Mouse (Mus musculus) ES-E14 (cell line): ENCODE data around the gene Chst15. TPM values are rescaled to one million over a fixed set of nuclear protein-coding genes. Genes with fewer than 3 reads are reported as not detected.

ENCODE experiments used
- DNase-seq: peaks from one replicate; pipeline ENCODE4 v3.0.0-alpha.2; 2013; ENCODE audit warnings: low read depth, low spot score
- H3K27ac ChIP-seq: 2 replicates; pipeline ENCODE4 v1.5.1; 2012; ENCODE audit warnings: low read depth, mild to moderate bottlenecking, low read length, moderate library complexity, mixed read lengths; ENCODE audit not compliant: poor library complexity, insufficient read depth, severe bottlenecking
- H3K36me3 ChIP-seq: 2 replicates; pipeline ENCODE4 v1.6.1; 2012; ENCODE audit warnings: mild to moderate bottlenecking, low read length, moderate library complexity, mixed read lengths; ENCODE audit not compliant: control insufficient read depth, poor library complexity, insufficient read depth, severe bottlenecking
- H3K4me1 ChIP-seq, 2 experiments: fragments of 150-350 bp in 1 of 2; sonication (generic) in 1 of 2; 2 replicates each; pipeline ENCODE4 v1.6.1; 2012; ENCODE audit warnings: low read length in 2 of 2, mild to moderate bottlenecking in 1 of 2, mixed read lengths in 1 of 2; ENCODE audit not compliant: control insufficient read depth in 2 of 2, insufficient read depth in 2 of 2, poor library complexity in 1 of 2
- H3K4me3 ChIP-seq, 2 experiments: fragments of 150-350 bp in 1 of 2; sonication (generic) in 1 of 2; 2 replicates each; pipeline ENCODE4 v1.5.1; 2012; ENCODE audit warnings: low read length in 2 of 2, low read depth in 1 of 2, mild to moderate bottlenecking in 1 of 2, mixed read lengths in 1 of 2; ENCODE audit not compliant: insufficient read depth in 1 of 2, poor library complexity in 1 of 2, severe bottlenecking in 1 of 2
- H3K9ac ChIP-seq: 2 replicates; pipeline ENCODE4 v1.6.1; 2012; ENCODE audit warnings: low read depth, mild to moderate bottlenecking, low read length, mixed read lengths; ENCODE audit not compliant: poor library complexity, insufficient read depth, severe bottlenecking
- H3K9me3 ChIP-seq: fragments of 150-350 bp; sonication (generic); 2 replicates; pipeline ENCODE4 v1.6.1; 2012; ENCODE audit warnings: low read depth, mild to moderate bottlenecking, low read length; ENCODE audit not compliant: control insufficient read depth, insufficient read depth
- CHD2 ChIP-seq: IDR thresholded peaks from 2 replicates; pipeline ENCODE4 v1.6.1; 2014; ENCODE audit warnings: mild to moderate bottlenecking, low read depth, low read length, inconsistent platforms
- HCFC1 ChIP-seq: IDR thresholded peaks from 2 replicates; pipeline ENCODE4 v1.6.1; 2012; ENCODE audit warnings: low read length, inconsistent platforms, borderline replicate concordance; ENCODE audit not compliant: insufficient read depth
- MAFK ChIP-seq: IDR thresholded peaks from 2 replicates; pipeline ENCODE4 v1.6.1; 2014; ENCODE audit warnings: mild to moderate bottlenecking, low read depth, low read length, inconsistent platforms; ENCODE audit not compliant: insufficient read depth
- ZC3H11A ChIP-seq: IDR thresholded peaks from 2 replicates; pipeline ENCODE4 v1.6.1; 2012; ENCODE audit warnings: low read depth, mild to moderate bottlenecking, inconsistent platforms, low read length, borderline replicate concordance
- ZNF384 ChIP-seq: IDR thresholded peaks from 2 replicates; pipeline ENCODE4 v1.6.1; 2012; ENCODE audit warnings: low read depth, low read length, inconsistent platforms
- in situ Hi-C, 2 experiments: fragments of 600-800 bp; cut with MboI; formaldehyde crosslinking; loops; one replicate each; pipeline ENCODE4 v1.15.1; 2025; ENCODE audit warnings: low sequenced_read_pairs in 2 of 2, inconsistent platforms in 1 of 2; ENCODE audit not compliant: unreplicated experiment in 2 of 2
- total RNA-seq: library from RNA; depleted of rRNA; stranded (reverse); fragments of 300-350 nt; gene quantifications from 2 replicates; pipeline ENCODE4 v1.2.3, GENCODE M21; 2012

Chst15 gene
- total RNA-seq, 1 experiment = 8.4 TPM

DNA sequence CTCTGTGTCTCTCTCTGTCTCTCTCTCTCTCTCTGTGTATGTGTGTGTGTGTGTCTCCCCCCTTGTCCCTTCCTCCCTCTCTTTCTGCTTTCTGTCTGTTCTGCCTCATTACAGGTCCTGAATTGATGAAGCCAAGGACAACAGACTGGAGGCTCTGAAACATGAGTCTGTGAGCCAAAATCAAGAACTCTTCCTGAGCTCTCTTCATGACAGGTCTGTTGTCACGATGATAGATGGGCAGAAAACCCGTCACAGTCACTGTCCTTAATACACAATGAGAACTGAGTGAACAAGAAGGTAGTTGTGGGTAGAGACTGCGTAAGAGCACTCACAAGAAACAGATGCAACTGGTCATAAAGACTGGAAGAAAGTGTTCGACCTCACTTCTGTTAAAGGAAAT, 43.3 kb upstream of the Chst15 start:
- no peaks in the 10 kb centered on the region for H3K36me3 ChIP-seq
- H3K9ac ChIP-seq = no peak overlapping the region
- no peaks in the 10 kb centered on the region for H3K4me1 ChIP-seq
- H3K27ac ChIP-seq = no peak overlapping the region
- no peak overlapping the region for H3K4me3 ChIP-seq
- no peak for DNase-seq
- H3K9me3 ChIP-seq = no peaks in the 10 kb centered on the region
- TF ChIP-seq ZC3H11A (no peak), CHD2 (no peak), ZNF384 (no peak), HCFC1 (no peak), MAFK (no peak)
- in situ Hi-C loops = no loop called here

DNA sequence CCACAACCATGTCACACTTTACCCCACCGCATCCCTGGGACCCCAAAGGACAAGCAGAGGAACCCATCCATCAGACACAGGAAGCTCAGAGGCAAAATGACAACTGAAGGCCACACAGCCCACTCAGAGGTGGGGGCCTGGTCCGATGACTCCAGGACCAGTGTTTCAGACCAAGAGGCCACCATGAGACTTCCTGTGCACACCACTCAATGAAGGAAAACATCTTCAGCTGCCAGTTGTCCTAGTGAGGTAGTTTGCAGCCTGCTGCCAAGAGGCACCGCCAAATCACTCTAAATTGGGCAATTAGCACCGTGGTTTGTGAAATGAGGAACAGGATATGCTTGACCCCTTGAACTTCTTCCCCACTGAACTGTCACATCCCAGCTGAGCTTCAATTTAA, 41.7 kb upstream of the Chst15 start:
- Histone ChIP-seq H3K4me3 (no peak overlapping the region), H3K4me1 (no peaks in the 10 kb centered on the region), H3K9me3 (no peaks in the 10 kb centered on the region), H3K27ac (no peak overlapping the region), H3K9ac (no peak overlapping the region), H3K36me3 (no peaks in the 10 kb centered on the region)
- DNase-seq = no peak
- in situ Hi-C loops = no loop called here
- TF ChIP-seq ZNF384 (no peak), HCFC1 (no peak), CHD2 (no peak), ZC3H11A (no peak), MAFK (no peak)

DNA sequence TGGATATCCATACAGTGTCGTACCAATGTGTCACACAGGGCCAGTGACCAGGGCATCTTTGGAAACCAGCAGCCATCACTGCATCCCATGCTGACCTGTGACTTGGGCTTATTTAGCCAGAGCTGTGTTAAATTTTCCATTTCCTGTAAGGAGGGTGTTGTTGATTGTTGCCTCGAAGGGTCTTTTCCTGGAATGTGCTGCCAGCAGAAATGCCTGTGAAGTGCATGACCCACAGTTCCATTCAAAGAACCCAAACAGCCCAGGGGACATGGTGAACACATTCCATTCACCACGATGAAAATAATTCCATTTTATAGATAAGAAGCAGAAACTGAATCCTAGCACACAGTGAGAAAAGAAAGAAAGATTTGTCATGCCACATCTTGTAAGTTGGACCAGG, 41.2 kb upstream of the Chst15 start:
- TF ChIP-seq ZNF384 (no peak), MAFK (no peak), ZC3H11A (no peak), CHD2 (no peak), HCFC1 (no peak)
- no peak overlapping the region for H3K27ac ChIP-seq
- H3K4me1 ChIP-seq = no peaks in the 10 kb centered on the region
- no peak overlapping the region for H3K9ac ChIP-seq
- in situ Hi-C loops = no loop called here
- DNase-seq = no peak
- no peaks in the 10 kb centered on the region for H3K36me3 ChIP-seq
- H3K9me3 ChIP-seq = no peaks in the 10 kb centered on the region
- H3K4me3 ChIP-seq = no peak overlapping the region

- Histone ChIP-seq H3K4me1 (no peaks in the 10 kb centered on the region), H3K9ac (no peak overlapping the region), H3K9me3 (no peaks in the 10 kb centered on the region), H3K36me3 (no peaks in the 10 kb centered on the region), H3K4me3 (no peak overlapping the region), H3K27ac (no peak overlapping the region)
- no peak for DNase-seq
- in situ Hi-C loops = no loop called here
- no peak for TF ChIP-seq ZC3H11A
- no peak for TF ChIP-seq MAFK
- TF ChIP-seq ZNF384 = no peak
- no peak for TF ChIP-seq HCFC1
- no peak for TF ChIP-seq CHD2
These were observed 40.8 kb upstream of the Chst15 start for GRCm38 (mm10) chr7:132357841-132358237.

DNA sequence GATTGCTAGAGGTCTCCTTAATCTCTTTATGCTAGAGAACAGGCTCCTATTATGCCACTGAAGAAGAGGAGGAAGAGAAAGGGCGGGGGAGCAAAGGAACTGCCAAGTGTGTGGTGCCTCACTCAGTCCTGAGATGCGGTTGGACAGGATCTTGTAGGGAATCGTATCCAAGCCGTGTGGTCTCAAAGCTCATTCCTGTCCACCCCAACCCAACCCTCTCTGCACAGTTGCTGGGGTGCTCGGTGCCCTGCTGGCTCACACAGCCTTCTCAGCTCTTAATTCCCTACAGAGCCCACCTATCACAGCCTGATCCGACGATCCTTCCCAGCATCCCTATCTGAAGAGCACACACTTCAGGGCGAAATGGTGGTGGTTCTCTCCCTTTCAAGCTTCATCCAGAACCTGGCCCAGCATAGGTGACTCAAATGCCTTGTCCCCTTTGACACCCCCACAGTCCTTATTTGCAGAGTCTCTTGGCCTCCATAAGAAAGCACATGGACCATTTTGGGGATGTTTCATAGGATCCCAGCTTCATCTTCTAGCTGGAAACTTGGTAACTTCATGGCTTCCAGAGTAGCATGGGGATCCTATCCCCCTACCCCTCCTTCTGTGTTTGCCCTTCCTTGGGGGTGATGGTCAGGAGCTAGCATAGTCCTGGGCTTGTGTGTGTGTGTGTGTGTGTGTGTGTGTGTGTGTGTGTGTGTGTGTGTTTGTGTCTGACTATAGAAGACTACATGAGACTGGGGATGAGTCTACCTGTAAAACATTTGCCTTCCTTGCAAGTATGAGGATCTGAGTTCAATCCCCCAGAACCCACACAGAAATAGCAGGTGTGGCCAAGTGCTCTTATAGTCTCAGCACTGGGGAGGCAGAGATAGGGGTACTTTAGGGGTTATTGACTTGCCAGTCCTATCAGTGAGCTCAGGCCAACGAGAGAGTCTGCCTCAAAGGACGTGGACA, 40.1 kb upstream of the Chst15 start:
- no peak for TF ChIP-seq MAFK
- TF ChIP-seq HCFC1 = no peak
- no peak for TF ChIP-seq ZC3H11A
- TF ChIP-seq ZNF384 = no peak
- TF ChIP-seq CHD2 = no peak
- Histone ChIP-seq H3K9ac (no peak overlapping the region), H3K4me1 (no peaks in the 10 kb centered on the region), H3K4me3 (no peak overlapping the region), H3K27ac (no peak overlapping the region), H3K36me3 (no peaks in the 10 kb centered on the region), H3K9me3 (no peaks in the 10 kb centered on the region)
- no peak for DNase-seq
- in situ Hi-C loops = no loop called here
